Mouse (Mus musculus): ENCODE measurements around the gene Pip5k1c.

DNA sequence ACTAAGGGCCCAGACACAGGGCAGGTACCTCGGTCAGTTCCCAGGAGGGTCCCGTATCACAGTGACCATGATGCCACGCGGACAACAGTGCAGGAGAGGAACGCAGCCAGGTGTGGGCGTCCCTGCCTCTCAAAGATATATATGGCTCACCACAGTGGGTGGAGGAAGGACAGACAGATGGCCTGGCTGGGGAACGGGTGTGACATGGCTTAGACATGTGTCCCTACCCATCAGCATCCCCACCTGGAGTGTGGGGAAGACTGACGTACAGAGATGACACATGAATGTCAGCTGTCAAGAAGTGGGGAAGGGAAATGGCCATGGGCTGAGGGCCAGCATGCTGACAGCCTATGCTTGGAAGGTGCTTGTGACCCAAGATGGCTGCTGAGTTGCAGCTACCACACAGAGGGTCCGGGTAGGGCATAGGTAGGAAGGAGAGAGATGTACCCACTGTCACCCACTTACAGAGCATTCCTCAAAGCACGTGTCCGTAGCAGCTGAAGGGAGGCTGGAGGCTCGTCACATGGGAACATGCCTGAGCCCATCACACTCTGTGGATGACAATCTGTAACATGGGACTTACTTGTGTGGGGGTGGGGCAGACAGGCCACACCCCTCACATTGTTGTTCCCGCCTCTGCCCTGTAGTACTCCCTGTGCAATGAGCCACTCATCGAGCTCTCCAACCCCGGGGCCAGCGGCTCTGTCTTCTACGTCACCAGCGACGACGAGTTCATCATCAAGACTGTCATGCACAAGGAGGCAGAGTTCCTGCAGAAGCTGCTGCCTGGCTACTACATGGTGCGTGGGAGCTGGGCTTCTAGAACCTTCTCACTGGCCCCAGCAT lies 14.3 kb downstream of the Pip5k1c start:
- no peak for TF ChIP-seq CTCF (IDR thresholded peaks at IDR 0.05; ENCODE audit: low read depth)
- TF ChIP-seq EP300 (IDR thresholded peaks at IDR 0.05; ENCODE audit: low read depth), result no peak

Data from heart, postnatal 0 days (tissue).